Mouse (Mus musculus) midbrain, embryonic 14.5 days (tissue): ENCODE data around the gene Prrc2a. TPM values are rescaled to one million over a fixed set of nuclear protein-coding genes. Genes with fewer than 3 reads are reported as not detected.

ENCODE experiments used
- ATAC-seq: fragments of 200-750 bp; cut with Nextera tagmentation; 2 replicates; pipeline ENCODE4 v1.8.0; 2017; ENCODE audit warnings: moderate number of reproducible peaks, moderate library complexity; ENCODE audit not compliant: low FRiP score, low TSS enrichment
- DNase-seq: peaks from one replicate; pipeline ENCODE4 v3.0.0-alpha.2; 2015
- H3K27ac ChIP-seq: fragments of 300-500 bp; sonication (generic); replicated peaks from 2 replicates; pipeline ENCODE4 v1.5.1; 2014; ENCODE audit warnings: mild to moderate bottlenecking, low read depth, low read length, moderate library complexity
- H3K27me3 ChIP-seq: fragments of 300-500 bp; sonication (generic); 2 replicates; pipeline ENCODE4 v1.6.1; 2014; ENCODE audit warnings: low read length, control low read depth, mixed read lengths; ENCODE audit not compliant: control insufficient read depth, insufficient read depth
- H3K36me3 ChIP-seq: fragments of 300-500 bp; sonication (generic); 2 replicates; pipeline ENCODE4 v1.6.1; 2014; ENCODE audit warnings: low read length, control low read depth; ENCODE audit not compliant: control insufficient read depth, insufficient read depth
- H3K4me1 ChIP-seq: fragments of 300-500 bp; sonication (generic); 2 replicates; pipeline ENCODE4 v1.6.1; 2014; ENCODE audit warnings: mild to moderate bottlenecking, antibody characterized with exemption, low read length, control low read depth; ENCODE audit not compliant: control insufficient read depth, insufficient read depth
- H3K4me2 ChIP-seq: fragments of 300-500 bp; sonication (generic); 2 replicates; pipeline ENCODE4 v1.6.1; 2014; ENCODE audit warnings: mild to moderate bottlenecking, low read length, moderate library complexity
- H3K4me3 ChIP-seq: fragments of 300-500 bp; sonication (generic); replicated peaks from 2 replicates; pipeline ENCODE4 v1.5.1; 2014; ENCODE audit warnings: low read depth, low read length
- H3K9ac ChIP-seq: fragments of 300-500 bp; sonication (generic); replicated peaks from 2 replicates; pipeline ENCODE4 v1.6.1; 2014; ENCODE audit warnings: mild to moderate bottlenecking, low read length, moderate library complexity
- H3K9me3 ChIP-seq: fragments of 300-500 bp; sonication (generic); 2 replicates; pipeline ENCODE4 v1.6.1; 2016; ENCODE audit warnings: low read length, control low read depth, mixed read lengths; ENCODE audit not compliant: control insufficient read depth
- WGBS: fragments of 180-500 bp; shearing (Covaris S2); extraction: QIAGEN DNeasy Blood & Tissue Kit; methylation state at CpG from one replicate; pipeline ENCODE4 v1.1.7; 2014; 5-methylcytosine and 5-hydroxymethylcytosine counted together
- polyA plus RNA-seq: library from polyadenylated mRNA; unstranded; fragments of >200 nt; fragmentation: Nextera tagmentation; extraction: Ambion mirVana; gene quantifications from 2 replicates; pipeline ENCODE4 v1.2.1, GENCODE M21; 2014

Prrc2a gene
- polyA plus RNA-seq, 1 experiment from 2014 or later: 194 TPM

GRCm38 (mm10) chr17:35201128-35201527, 36.4 kb upstream of the Prrc2a start:
- Histone ChIP-seq H3K4me3 (no peak overlapping the region), H3K36me3 (no peaks in the 10 kb centered on the region)
- ATAC-seq: no peak

DNA sequence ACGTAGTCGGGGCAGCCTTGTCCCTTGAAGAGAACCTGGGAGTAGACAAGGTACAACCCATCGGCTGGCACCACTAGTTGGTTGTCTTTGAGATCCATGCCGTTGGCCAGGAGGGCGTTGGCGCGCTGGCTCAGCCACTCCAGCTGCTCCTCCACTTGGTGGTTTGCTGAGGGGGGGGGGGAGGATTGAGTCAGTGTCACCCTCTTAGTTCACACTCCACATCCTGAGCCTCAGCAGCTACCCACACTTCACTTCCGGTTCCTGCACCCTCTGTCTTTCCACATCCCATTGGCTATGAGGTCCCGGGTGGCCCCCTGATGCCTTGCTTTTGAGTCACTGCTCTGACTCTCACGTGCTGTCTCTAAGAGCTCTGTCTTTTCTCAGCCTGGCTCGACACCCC, 35.7 kb upstream of the Prrc2a start:
- H3K4me2 ChIP-seq: no peak overlapping the region
- H3K36me3 ChIP-seq: no peaks in the 10 kb centered on the region
- H3K4me3 ChIP-seq: no peak overlapping the region
- no peak overlapping the region for H3K9ac ChIP-seq
- no peak for DNase-seq
- H3K4me1 ChIP-seq: peaks cover 6% of the 10 kb centered on the region; the same call in 1 of the 2 replicates
- peaks cover 20% of the 10 kb centered on the region for H3K27me3 ChIP-seq
- no peak overlapping the region for H3K27ac ChIP-seq
- H3K9me3 ChIP-seq: no peaks in the 10 kb centered on the region
- ATAC-seq: no peak
- whole genome bisulfite sequencing: 87% methylated on average over 11 of the region's 11 CpGs

More at GRCm38 (mm10) chr17:35201128-35201527, 36.4 kb upstream of the Prrc2a start:
- Histone ChIP-seq H3K27ac (no peak overlapping the region), H3K4me1 (no peaks in the 10 kb centered on the region), H3K9me3 (no peaks in the 10 kb centered on the region), H3K4me2 (no peak overlapping the region), H3K27me3 (peaks cover 13% of the 10 kb centered on the region), H3K9ac (no peak overlapping the region)
- WGBS: 80% methylated on average over 11 of the region's 11 CpGs
- no peak for DNase-seq

DNA sequence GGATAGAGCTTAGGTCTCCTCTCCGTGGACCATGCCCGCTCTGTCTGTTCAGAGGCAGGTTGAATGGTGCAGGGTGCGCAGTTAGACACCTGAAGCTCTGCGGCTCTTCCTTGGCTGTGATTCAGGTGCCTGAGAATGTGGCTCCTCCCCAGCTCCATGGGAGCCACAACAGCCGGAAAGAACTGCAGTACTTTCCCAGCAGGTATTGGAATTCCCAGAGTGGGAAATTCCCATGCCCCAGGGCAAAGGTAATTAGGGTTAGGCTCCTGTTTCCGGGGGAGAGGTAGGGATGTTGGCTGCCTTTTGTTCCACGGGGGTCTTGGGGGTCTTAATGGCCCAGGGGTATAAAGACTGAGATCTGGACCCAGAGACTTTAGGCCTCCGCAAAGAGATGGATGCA, 34.2 kb upstream of the Prrc2a start:
- WGBS: 40% methylated on average over 8 of the region's 8 CpGs
- no peaks in the 10 kb centered on the region for H3K36me3 ChIP-seq
- peaks cover 6% of the 10 kb centered on the region; the same call in 1 of the 2 replicates for H3K4me1 ChIP-seq
- H3K4me2 ChIP-seq: no peak overlapping the region
- no peak overlapping the region for H3K9ac ChIP-seq
- H3K27ac ChIP-seq: no peak overlapping the region
- ATAC-seq: no peak
- no peak for DNase-seq
- H3K27me3 ChIP-seq: peaks cover 29% of the 10 kb centered on the region
- no peaks in the 10 kb centered on the region for H3K9me3 ChIP-seq
- H3K4me3 ChIP-seq: no peak overlapping the region

DNA sequence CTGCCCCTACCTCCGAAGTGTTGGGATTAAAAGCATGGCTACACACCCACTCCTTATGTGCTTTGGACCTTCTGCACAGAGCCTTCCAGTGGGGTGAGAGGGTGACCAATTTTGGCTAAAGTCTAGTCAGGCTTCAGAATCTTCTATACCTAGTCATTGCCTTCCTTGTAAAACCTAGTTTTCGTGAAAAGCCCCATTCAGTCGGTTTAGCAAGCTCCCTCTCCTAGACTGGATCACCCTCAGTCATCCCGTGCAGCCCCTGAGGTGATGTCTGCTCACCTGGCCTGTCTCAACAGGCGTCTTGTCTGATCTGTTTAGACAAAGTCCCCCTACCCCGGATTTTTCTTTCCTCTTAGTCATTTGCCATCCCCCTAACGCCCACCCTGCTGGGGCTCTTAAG, 33.3 kb upstream of the Prrc2a start:
- DNase-seq (no peak), ATAC-seq (no peak)
- Histone ChIP-seq H3K36me3 (no peaks in the 10 kb centered on the region), H3K27me3 (peaks cover 29% of the 10 kb centered on the region), H3K4me1 (peaks cover 6% of the 10 kb centered on the region; the same call in 1 of the 2 replicates), H3K27ac (no peak overlapping the region), H3K4me2 (no peak overlapping the region), H3K9me3 (no peaks in the 10 kb centered on the region), H3K9ac (no peak overlapping the region), H3K4me3 (no peak overlapping the region)
- 68% methylated on average over 7 of the region's 7 CpGs for WGBS

- no peak for DNase-seq
- no peak for ATAC-seq
- Histone ChIP-seq H3K9me3 (no peaks in the 10 kb centered on the region), H3K4me3 (no peak overlapping the region), H3K4me1 (peaks cover 6% of the 10 kb centered on the region; the same call in 1 of the 2 replicates), H3K36me3 (no peaks in the 10 kb centered on the region), H3K9ac (no peak overlapping the region), H3K4me2 (no peak overlapping the region), H3K27me3 (peaks cover 29% of the 10 kb centered on the region), H3K27ac (no peak overlapping the region)
- WGBS: 46% methylated on average over 6 of the region's 6 CpGs
Measured at GRCm38 (mm10) chr17:35197126-35197525, 32.4 kb upstream of the Prrc2a start.

DNA sequence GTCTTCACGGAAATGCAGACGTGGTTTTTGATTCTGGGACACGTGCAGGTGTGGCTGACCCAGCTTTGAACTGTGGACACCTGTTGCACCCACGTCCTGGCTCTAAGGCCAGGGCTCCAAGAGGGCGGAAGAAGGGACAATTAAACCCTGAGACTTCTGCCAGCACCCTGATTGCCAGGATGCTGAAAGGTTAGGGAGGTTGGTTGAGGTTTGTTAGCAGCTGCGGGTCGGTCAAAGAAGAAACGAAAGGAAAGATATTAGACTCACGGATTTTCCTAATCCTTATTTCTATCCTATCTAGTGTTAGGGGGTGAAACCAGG, 31.6 kb upstream of the Prrc2a start:
- Histone ChIP-seq H3K4me1 (peaks cover 6% of the 10 kb centered on the region; the same call in 1 of the 2 replicates), H3K27ac (no peak overlapping the region), H3K27me3 (peaks cover 29% of the 10 kb centered on the region), H3K4me2 (peak overlapping the region; percentile 62), H3K4me3 (peak overlapping the region; percentile 30), H3K36me3 (no peaks in the 10 kb centered on the region), H3K9ac (no peak overlapping the region; the same call in 1 of the 2 replicates), H3K9me3 (no peaks in the 10 kb centered on the region)
- DNase-seq: no peak
- whole genome bisulfite sequencing: 41% methylated on average over 9 of the region's 9 CpGs
- no peak for ATAC-seq

DNA sequence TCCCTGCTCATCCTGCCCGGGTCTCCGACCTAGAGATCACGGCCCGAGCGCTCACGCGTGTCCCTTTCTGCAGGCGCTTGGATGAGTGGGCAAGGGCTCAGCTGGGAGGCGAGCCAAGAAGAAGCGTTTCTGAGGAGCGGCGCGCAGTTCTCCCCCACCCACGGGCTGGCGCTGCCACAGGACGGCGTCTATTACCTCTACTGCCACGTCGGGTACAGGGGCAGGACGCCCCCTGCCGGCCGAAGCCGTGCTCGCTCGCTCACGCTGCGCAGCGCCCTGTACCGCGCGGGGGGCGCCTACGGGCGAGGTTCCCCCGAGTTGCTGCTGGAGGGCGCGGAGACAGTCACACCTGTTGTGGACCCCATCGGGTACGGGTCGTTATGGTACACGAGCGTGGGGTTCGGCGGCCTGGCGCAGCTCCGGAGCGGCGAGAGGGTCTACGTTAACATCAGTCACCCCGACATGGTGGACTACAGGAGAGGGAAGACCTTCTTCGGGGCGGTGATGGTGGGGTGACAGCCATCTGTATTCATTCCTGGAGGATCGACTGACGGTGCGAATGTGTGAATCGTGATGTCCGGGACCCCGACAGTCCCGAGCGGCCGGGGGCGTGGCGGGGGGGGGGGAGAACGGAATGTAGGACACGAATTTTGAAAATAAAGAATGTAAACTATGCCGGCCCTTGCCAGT, 31.1 kb upstream of the Prrc2a start:
- peak overlapping the region; percentile 62 for H3K4me2 ChIP-seq
- no peaks in the 10 kb centered on the region for H3K36me3 ChIP-seq
- WGBS: 1% methylated on average over 66 of the region's 66 CpGs
- ATAC-seq: peak; percentile 71
- H3K9ac ChIP-seq: peak overlapping the region; percentile 42; the same call in 1 of the 2 replicates
- H3K4me1 ChIP-seq: peaks cover 6% of the 10 kb centered on the region; the same call in 1 of the 2 replicates
- H3K9me3 ChIP-seq: no peaks in the 10 kb centered on the region
- DNase-seq: peak; percentile 84
- peaks cover 29% of the 10 kb centered on the region for H3K27me3 ChIP-seq
- H3K27ac ChIP-seq: no peak overlapping the region
- H3K4me3 ChIP-seq: peak overlapping the region; percentile 30

- Histone ChIP-seq H3K4me3 (peak overlapping the region; percentile 30), H3K36me3 (no peaks in the 10 kb centered on the region), H3K4me2 (peak overlapping the region; percentile 62), H3K27me3 (peaks cover 29% of the 10 kb centered on the region), H3K9me3 (no peaks in the 10 kb centered on the region), H3K4me1 (peaks cover 6% of the 10 kb centered on the region; the same call in 1 of the 2 replicates), H3K27ac (no peak overlapping the region), H3K9ac (peak overlapping the region; percentile 42; the same call in 1 of the 2 replicates)
- 46% methylated on average over 19 of the region's 19 CpGs for WGBS
- ATAC-seq (no peak), DNase-seq (no peak)
Measured at GRCm38 (mm10) chr17:35194844-35195630, 30.3 kb upstream of the Prrc2a start.
